Mouse (Mus musculus) limb, embryonic 13.5 days (tissue): ENCODE measurements at regions not wholly inside any gene's neighbourhood (a gene's known extent, or its start where the extent isn't known, plus 50 kb on each side); places are given as distances from the start of the nearest gene placed in this dataset.
A peak's percentile ranks its signal among the peaks of the same experiment; 100 is the strongest.

Source experiments
- ATAC-seq: fragments of 200-750 bp; cut with Nextera tagmentation; 2 replicates; pipeline ENCODE4 v1.8.0; 2017; ENCODE audit warnings: low read depth, moderate number of reproducible peaks, moderate TSS enrichment; ENCODE audit not compliant: low FRiP score
- H3K27ac ChIP-seq: fragments of 300-500 bp; sonication (generic); 2 replicates; pipeline ENCODE4 v1.5.1; 2015; ENCODE audit warnings: inconsistent platforms, mild to moderate bottlenecking, moderate library complexity
- H3K27me3 ChIP-seq: fragments of 300-500 bp; sonication (generic); 2 replicates; pipeline ENCODE4 v1.6.1; 2015; ENCODE audit warnings: mild to moderate bottlenecking, inconsistent platforms
- H3K36me3 ChIP-seq: fragments of 300-500 bp; sonication (generic); 2 replicates; pipeline ENCODE4 v1.6.1; 2015; ENCODE audit warnings: inconsistent platforms, mild to moderate bottlenecking, moderate library complexity
- H3K4me1 ChIP-seq: fragments of 300-500 bp; sonication (generic); 2 replicates; pipeline ENCODE4 v1.6.1; 2015; ENCODE audit warnings: inconsistent platforms
- H3K4me2 ChIP-seq: fragments of 300-500 bp; sonication (generic); replicated peaks from 2 replicates; pipeline ENCODE4 v1.6.1; 2015; ENCODE audit warnings: inconsistent platforms, mild to moderate bottlenecking, moderate library complexity
- H3K4me3 ChIP-seq: fragments of 300-500 bp; sonication (generic); 2 replicates; pipeline ENCODE4 v1.5.1; 2015; ENCODE audit warnings: moderate library complexity, mild to moderate bottlenecking, inconsistent platforms
- H3K9ac ChIP-seq: fragments of 300-500 bp; sonication (generic); 2 replicates; pipeline ENCODE4 v1.6.1; 2015; ENCODE audit warnings: mild to moderate bottlenecking, inconsistent platforms
- H3K9me3 ChIP-seq: fragments of 300-500 bp; sonication (generic); 2 replicates; pipeline ENCODE4 v1.6.1; 2016; ENCODE audit warnings: inconsistent platforms
- WGBS: fragments of 180-500 bp; shearing (Covaris S2); methylation state at CpG from one replicate; pipeline ENCODE4 v1.1.7; 2015; 5-methylcytosine and 5-hydroxymethylcytosine counted together

DNA sequence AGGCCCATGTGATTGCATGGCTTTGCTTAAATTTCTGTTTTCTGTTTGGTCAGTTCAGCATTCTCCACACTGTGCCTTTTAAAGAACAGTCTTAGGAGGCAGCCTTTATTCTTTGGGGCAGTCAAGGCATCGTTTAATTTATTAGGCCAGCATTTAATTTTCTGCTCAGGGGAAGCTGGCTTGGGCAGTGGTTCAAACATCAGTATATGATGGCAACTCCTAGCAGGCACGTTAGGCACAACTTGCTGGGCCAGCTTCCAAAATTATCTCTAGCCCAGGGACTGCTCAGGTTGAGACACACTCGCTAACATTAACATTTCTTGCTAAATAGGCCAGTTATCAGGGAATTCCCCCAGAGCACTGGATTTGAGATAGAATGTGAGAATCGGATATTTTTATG is 333.9 kb upstream of the Nr2f2 start:
- peaks cover 4% of the 10 kb centered on the region; the same call in 1 of the 2 replicates for H3K4me1 ChIP-seq
- H3K36me3 ChIP-seq: no peaks in the 10 kb centered on the region
- no peak overlapping the region for H3K27ac ChIP-seq
- peaks cover 3% of the 10 kb centered on the region; the same call in 1 of the 2 replicates for H3K27me3 ChIP-seq
- no peak for ATAC-seq
- no peak overlapping the region for H3K4me3 ChIP-seq
- 53% methylated on average over 4 of the region's 4 CpGs for WGBS
- no peaks in the 10 kb centered on the region for H3K9me3 ChIP-seq
- H3K4me2 ChIP-seq: no peak overlapping the region
- H3K9ac ChIP-seq: no peak overlapping the region

DNA sequence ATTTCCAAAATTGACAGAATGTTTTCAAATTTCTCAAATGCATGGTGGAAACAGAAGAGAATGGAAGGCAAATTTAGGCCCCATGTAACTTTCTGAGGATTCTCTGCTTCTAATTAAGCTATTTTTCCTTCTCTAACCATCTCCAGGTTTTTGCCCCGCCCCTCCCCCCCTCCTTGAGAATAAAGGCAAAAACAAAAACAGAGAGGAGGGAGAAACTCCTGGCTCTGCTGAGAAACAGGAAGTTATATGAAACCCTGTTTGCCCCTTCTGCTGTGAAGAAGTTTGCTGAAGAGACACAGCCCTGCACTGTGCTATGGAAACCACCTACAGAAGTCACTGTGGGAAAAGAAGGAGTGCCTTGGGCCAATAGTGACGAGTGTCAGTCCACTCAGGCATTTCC is 332.9 kb upstream of the Nr2f2 start:
- no peak overlapping the region for H3K9ac ChIP-seq
- ATAC-seq: no peak
- H3K4me1 ChIP-seq: peaks cover 4% of the 10 kb centered on the region; the same call in 1 of the 2 replicates
- H3K27me3 ChIP-seq: no peaks in the 10 kb centered on the region
- no peaks in the 10 kb centered on the region for H3K9me3 ChIP-seq
- H3K4me3 ChIP-seq: no peak overlapping the region
- H3K27ac ChIP-seq: no peak overlapping the region
- no peaks in the 10 kb centered on the region for H3K36me3 ChIP-seq
- whole genome bisulfite sequencing: 40% methylated on average over 2 of the region's 2 CpGs
- no peak overlapping the region for H3K4me2 ChIP-seq

DNA sequence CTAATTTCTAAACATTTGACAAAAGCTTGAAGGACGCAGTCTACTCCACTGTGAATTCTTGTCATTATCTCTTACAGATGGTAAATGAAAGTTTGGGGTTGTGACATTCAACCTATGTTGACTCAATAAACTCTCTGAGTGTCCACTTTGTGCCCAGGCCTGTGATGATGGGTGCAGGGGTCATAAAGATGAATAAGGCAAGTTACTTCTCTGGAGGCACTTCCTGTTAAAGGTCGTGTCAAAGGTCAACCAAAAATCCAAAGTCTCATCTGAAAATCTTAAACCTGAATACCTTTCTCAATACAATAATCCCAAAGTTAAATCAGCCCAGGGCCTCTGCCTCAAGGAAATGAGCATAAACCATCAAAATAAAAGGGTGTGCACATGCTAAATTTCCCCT is 332.5 kb upstream of the Nr2f2 start:
- ATAC-seq: no peak
- WGBS: 66% methylated on average over 2 of the region's 2 CpGs
- H3K27ac ChIP-seq: no peak overlapping the region

DNA sequence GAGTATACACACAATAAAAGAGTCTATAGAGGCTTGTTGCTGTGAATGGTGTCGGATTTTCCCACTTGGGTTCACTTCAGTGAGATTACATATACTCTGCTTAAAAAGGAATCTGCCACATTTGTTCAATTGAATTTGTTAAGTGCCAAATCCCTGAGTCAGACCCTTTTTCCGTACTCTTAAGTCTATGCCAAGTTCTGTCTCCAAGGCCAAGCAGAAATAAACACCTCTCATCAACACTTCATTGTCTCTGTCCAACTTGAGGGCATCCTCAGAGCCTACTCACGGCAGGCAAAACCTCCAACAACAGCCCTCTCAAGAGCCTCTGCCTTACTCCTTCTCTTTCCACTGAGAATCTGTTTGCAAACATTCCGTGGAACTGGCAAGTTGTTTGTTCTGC is 325.6 kb upstream of the Nr2f2 start:
- H3K27me3 ChIP-seq: no peaks in the 10 kb centered on the region
- no peak overlapping the region for H3K27ac ChIP-seq
- WGBS: 84% methylated on average over 4 of the region's 4 CpGs
- no peak overlapping the region for H3K4me3 ChIP-seq
- H3K9me3 ChIP-seq: no peaks in the 10 kb centered on the region
- no peaks in the 10 kb centered on the region for H3K4me1 ChIP-seq
- ATAC-seq: no peak
- H3K36me3 ChIP-seq: no peaks in the 10 kb centered on the region
- no peak overlapping the region for H3K9ac ChIP-seq
- no peak overlapping the region for H3K4me2 ChIP-seq

More for the DNA sequence above, 332.5 kb upstream of the Nr2f2 start:
- H3K9ac ChIP-seq: no peak overlapping the region
- H3K4me3 ChIP-seq: no peak overlapping the region
- no peaks in the 10 kb centered on the region for H3K27me3 ChIP-seq
- H3K36me3 ChIP-seq: no peaks in the 10 kb centered on the region
- H3K4me2 ChIP-seq: no peak overlapping the region
- H3K4me1 ChIP-seq: peaks cover 4% of the 10 kb centered on the region; the same call in 1 of the 2 replicates
- H3K9me3 ChIP-seq: no peaks in the 10 kb centered on the region

DNA sequence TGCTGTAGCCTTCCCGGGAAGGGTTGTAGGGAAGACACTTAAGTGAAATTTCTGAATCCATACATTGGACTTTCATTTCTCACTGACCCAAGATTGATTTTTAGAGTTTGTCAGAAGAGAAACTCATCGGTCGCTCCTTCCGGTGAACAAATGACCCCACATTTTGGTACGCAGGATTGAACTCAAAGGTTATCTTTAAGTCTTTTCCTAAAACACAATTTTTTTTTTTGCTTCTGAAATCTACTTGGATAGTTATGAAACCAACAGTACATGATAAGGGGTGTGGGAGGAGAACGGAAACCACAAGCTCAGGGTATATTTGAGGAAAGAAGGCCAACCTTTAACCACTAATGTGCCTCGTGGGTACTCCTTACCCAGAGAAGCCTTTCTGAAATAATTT is 324.3 kb upstream of the Nr2f2 start:
- H3K27ac ChIP-seq: no peak overlapping the region
- no peaks in the 10 kb centered on the region for H3K36me3 ChIP-seq
- WGBS: 92% methylated on average over 7 of the region's 7 CpGs
- no peak overlapping the region for H3K9ac ChIP-seq
- no peak overlapping the region for H3K4me3 ChIP-seq
- no peaks in the 10 kb centered on the region for H3K4me1 ChIP-seq
- H3K4me2 ChIP-seq: no peak overlapping the region
- no peak for ATAC-seq
- no peaks in the 10 kb centered on the region for H3K9me3 ChIP-seq
- no peaks in the 10 kb centered on the region for H3K27me3 ChIP-seq

DNA sequence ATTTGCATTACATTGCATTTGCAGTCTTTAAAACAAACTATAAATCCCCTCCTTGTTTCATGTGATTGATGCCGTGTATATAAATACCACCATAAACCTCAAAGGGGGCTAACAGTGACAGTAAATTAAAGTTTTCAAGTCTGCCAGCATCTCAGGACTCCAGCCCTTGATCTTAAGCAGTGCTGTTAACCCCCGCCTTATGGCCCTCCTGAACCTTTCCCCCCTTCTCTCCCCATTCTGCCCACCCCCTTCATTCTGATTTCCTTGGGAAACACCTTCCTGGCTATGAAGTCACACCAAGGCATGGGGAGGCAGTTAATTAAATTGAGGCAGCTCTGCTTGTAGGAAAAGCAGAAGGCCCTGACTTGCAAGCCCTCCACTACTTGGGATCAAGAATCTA is 302.5 kb upstream of the Nr2f2 start:
- no peak for ATAC-seq
- H3K4me1 ChIP-seq: peaks cover 10% of the 10 kb centered on the region
- 22% methylated on average over 2 of the region's 2 CpGs for WGBS
- no peaks in the 10 kb centered on the region for H3K36me3 ChIP-seq
- H3K27me3 ChIP-seq: 0 out of 2 replicates have a peak, but pooled peaks cover 5% of the 10 kb centered on the region
- H3K4me3 ChIP-seq: no peak overlapping the region
- no peaks in the 10 kb centered on the region for H3K9me3 ChIP-seq
- H3K4me2 ChIP-seq: no peak overlapping the region
- no peak overlapping the region for H3K27ac ChIP-seq
- H3K9ac ChIP-seq: no peak overlapping the region

DNA sequence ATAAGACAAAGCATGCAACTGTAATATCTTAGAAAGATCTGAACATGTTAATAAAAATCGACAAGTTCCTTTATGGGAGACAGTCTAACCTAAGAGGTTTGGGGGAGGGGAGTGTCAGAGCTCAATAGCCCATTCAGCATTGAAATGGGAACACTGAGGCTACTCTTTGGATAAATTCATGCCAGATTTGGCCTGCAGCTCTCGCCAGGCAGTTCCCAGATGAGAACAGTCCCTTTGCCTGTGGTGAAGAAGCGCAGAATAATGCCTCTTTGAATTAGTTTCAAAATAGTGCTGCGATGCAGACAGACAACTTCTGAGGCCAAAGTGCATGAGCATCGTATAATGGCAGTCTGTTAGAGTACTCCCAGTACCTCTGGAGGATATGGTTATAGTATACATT is 293.6 kb upstream of the Nr2f2 start:
- WGBS: 72% methylated on average over 5 of the region's 5 CpGs
- Histone ChIP-seq H3K9me3 (no peaks in the 10 kb centered on the region), H3K4me1 (no peaks in the 10 kb centered on the region), H3K4me2 (no peak overlapping the region), H3K36me3 (no peaks in the 10 kb centered on the region), H3K9ac (no peak overlapping the region), H3K27ac (no peak overlapping the region), H3K4me3 (no peak overlapping the region), H3K27me3 (no peaks in the 10 kb centered on the region)
- ATAC-seq: no peak

DNA sequence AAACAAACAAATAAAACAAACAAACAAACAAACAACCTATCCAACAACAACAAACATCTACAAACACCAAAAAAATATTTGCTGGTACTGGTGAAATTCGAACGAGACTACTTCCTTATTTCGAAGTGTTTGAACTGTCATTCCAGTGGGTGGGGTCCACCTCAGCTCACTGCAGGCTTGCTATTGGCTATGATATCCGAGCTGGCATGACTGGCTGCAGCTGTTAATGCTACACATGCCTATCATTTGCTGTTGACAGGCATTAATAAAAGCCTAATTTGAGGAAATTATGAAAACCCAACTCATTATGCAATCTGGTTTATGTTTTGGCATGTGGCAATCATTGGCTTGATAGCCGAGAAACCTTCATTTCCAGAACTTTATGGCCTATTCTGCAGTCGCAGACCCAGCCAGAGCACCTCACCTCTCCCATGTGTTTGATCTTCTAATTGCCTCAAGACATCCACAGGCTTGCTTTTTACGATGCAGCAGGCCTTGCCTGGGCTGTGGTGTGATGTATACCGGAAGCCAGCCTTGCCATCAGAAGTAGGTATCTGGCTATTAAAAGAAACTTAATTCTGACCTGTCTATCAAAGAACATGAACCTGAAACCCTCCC is 283.3 kb upstream of the Nr2f2 start:
- Histone ChIP-seq H3K4me2 (no peak overlapping the region), H3K4me3 (no peak overlapping the region), H3K27me3 (peaks cover 21% of the 10 kb centered on the region; the same call in 1 of the 2 replicates), H3K9ac (no peak overlapping the region), H3K9me3 (0 out of 2 replicates have a peak, but pooled peaks cover 4% of the 10 kb centered on the region), H3K4me1 (0 out of 2 replicates have a peak, but pooled peaks cover 5% of the 10 kb centered on the region), H3K36me3 (no peaks in the 10 kb centered on the region), H3K27ac (no peak overlapping the region)
- ATAC-seq: peak; percentile 61; the same call in 1 of the 2 replicates
- 5% methylated on average over 8 of the region's 8 CpGs for WGBS

DNA sequence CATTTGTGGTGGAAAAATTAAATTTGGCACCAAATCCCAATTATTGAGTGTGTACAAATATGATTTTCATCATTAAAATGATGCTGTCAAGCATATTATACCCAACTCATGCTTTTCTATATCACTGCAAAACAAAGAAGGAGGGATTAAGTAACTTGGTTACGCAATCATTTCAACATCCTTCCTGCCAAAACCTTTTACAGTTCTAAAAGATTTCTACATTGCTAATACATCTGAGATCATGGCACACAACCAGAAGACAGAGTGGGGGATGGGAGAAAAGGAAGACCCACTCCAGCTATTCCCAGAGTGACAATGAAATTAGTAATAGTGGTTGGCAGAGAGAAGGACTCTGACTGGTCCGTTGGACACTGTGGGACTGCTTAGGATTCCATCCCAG is 280.3 kb upstream of the Nr2f2 start:
- ATAC-seq: no peak
- Histone ChIP-seq H3K9me3 (no peaks in the 10 kb centered on the region), H3K36me3 (no peaks in the 10 kb centered on the region), H3K4me3 (no peak overlapping the region), H3K4me2 (no peak overlapping the region), H3K4me1 (peaks cover 21% of the 10 kb centered on the region), H3K9ac (no peak overlapping the region), H3K27me3 (peaks cover 17% of the 10 kb centered on the region), H3K27ac (no peak overlapping the region)
- 86% methylated on average over 2 of the region's 2 CpGs for WGBS

DNA sequence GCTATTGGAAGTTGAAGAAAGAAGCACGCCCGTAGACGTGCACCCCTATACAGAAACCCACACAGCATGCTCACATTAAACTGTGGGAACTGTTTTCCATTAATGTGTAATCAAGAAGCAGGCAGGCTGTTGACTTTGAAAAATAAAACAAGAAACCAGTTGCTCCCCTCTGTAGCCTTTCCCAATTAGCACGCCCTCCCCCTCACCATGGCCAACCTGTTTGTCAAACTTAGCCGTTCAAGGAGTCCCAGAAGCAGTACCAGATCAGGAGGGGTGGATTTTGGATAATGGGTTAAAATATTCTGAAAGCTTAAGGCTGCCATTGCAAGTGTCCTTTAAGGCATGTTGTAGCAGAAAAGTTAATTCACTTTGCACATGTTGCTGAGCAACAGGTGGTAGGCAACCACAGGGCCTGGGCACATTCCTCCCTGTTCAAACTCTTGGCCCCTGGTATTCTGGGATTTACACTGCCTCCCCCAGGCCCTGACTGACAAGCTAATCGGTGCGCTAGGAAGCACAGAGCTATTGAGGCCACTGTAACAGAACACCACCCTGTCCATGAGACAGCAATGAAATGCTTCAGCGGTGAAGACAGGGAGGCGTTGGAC is 277.3 kb upstream of the Nr2f2 start:
- 6% methylated on average over 9 of the region's 9 CpGs for WGBS
- H3K4me2 ChIP-seq: peak overlapping the region; percentile 19; the same call in 1 of the 2 replicates
- peaks cover 27% of the 10 kb centered on the region for H3K27me3 ChIP-seq
- peaks cover 21% of the 10 kb centered on the region for H3K4me1 ChIP-seq
- ATAC-seq: peak; percentile 96
- H3K27ac ChIP-seq: peak overlapping the region; percentile 29; the same call in 1 of the 2 replicates
- no peaks in the 10 kb centered on the region for H3K9me3 ChIP-seq
- no peaks in the 10 kb centered on the region for H3K36me3 ChIP-seq
- H3K9ac ChIP-seq: no peak overlapping the region
- H3K4me3 ChIP-seq: no peak overlapping the region

DNA sequence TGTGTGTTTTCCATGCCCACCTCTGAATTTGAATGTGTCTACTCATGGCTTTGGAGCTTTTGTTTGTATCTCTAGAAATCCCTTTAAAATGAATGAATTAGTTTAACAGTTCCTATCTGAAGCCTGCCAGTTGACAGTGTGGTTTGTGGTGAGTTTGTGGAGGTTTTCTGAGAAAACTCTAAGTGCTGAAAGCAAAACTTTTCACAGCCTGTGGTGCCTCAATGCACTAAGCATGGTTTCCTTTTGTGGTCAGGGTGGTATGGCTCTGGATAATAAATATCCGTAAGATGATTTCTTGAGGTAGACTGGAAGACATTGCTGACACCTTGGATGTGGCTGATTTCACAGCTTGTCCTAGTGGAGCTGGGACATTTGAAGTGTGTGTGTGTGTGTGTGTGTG is 276.5 kb upstream of the Nr2f2 start:
- 45% methylated on average over 1 of the region's 1 CpGs for WGBS
- H3K4me2 ChIP-seq: no peak overlapping the region; the same call in 1 of the 2 replicates
- H3K9ac ChIP-seq: no peak overlapping the region
- no peaks in the 10 kb centered on the region for H3K36me3 ChIP-seq
- H3K9me3 ChIP-seq: no peaks in the 10 kb centered on the region
- H3K27ac ChIP-seq: no peak overlapping the region
- peaks cover 27% of the 10 kb centered on the region for H3K27me3 ChIP-seq
- no peak for ATAC-seq
- no peak overlapping the region for H3K4me3 ChIP-seq
- H3K4me1 ChIP-seq: peaks cover 21% of the 10 kb centered on the region

DNA sequence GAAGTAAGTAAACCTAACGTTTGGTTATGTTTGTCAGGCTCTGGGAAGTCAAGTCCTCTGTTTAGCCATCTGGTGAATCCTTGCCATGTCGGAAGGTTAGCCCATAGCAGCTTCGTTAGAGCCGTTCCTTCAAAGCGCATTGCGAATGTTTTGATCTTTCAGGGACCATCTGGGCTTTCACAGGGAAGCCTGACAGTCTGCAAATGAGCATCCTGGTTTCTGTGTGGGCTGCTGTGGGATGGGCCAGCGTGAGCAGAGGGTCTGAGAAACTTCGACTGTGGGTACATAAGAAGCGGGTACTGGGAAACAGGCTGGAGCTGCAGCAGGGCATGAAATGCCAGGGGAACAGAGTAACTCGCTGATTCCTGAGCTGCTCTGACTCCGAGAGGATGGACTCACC is 274.7 kb upstream of the Nr2f2 start:
- no peak for ATAC-seq
- WGBS: 35% methylated on average over 11 of the region's 11 CpGs
- peaks cover 21% of the 10 kb centered on the region for H3K4me1 ChIP-seq

DNA sequence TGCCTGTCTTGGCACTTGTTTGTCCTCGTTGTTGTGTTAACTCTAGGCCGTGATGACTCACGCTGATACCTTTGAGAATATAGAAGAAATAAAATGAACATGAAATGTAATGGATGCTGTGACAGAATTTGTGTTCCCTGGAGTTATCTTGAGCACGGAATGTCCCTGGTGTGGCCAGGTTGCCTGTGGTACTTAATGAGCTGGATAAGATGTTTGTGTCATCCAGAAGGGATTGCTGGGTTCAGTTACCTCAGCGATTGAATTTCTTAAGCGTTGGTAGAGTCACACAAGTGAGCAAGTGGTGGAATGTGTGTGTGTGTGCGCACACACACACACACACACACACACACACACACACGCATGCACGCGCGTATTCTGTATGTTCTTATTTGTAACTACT is 274.0 kb upstream of the Nr2f2 start:
- H3K27ac ChIP-seq: no peak overlapping the region
- H3K4me1 ChIP-seq: peaks cover 21% of the 10 kb centered on the region
- H3K4me2 ChIP-seq: no peak overlapping the region
- 78% methylated on average over 11 of the region's 11 CpGs for WGBS
- no peaks in the 10 kb centered on the region for H3K9me3 ChIP-seq
- no peak overlapping the region for H3K9ac ChIP-seq
- no peaks in the 10 kb centered on the region for H3K36me3 ChIP-seq
- H3K4me3 ChIP-seq: no peak overlapping the region
- no peak for ATAC-seq
- H3K27me3 ChIP-seq: peaks cover 23% of the 10 kb centered on the region

More for the DNA sequence above, 274.7 kb upstream of the Nr2f2 start:
- H3K4me2 ChIP-seq: no peak overlapping the region
- no peak overlapping the region for H3K4me3 ChIP-seq
- no peak overlapping the region for H3K9ac ChIP-seq
- no peaks in the 10 kb centered on the region for H3K9me3 ChIP-seq
- no peaks in the 10 kb centered on the region for H3K36me3 ChIP-seq
- H3K27ac ChIP-seq: no peak overlapping the region
- H3K27me3 ChIP-seq: peaks cover 20% of the 10 kb centered on the region
